Mouse (Mus musculus): Measurements from ENCODE around the gene C330007P06Rik.

- no peak for TF ChIP-seq USF1 (IDR thresholded peaks at IDR 0.05; ENCODE audit: low read depth, low read length)
- no peak for TF ChIP-seq CTCF (conservative IDR thresholded peaks at IDR 0.05 in 1 of 2, IDR thresholded peaks at IDR 0.05 in 1 of 2; ENCODE audit: low read depth in 2 of 2, low read length in 2 of 2)
- no peak for TF ChIP-seq POLR2AphosphoS2 (IDR thresholded peaks at IDR 0.05; ENCODE audit: low read depth, low read length)
- TF ChIP-seq POLR2A (IDR thresholded peaks at IDR 0.05; ENCODE audit: low read depth, low read length) = no peak
- no peak for TF ChIP-seq UBTF (IDR thresholded peaks at IDR 0.05; ENCODE audit: low read depth, low read length)
These were observed 27.7 kb upstream of the C330007P06Rik start for GRCm38 (mm10) chrX:36901655-36902054.

All from CH12.LX (cell line).